8 mouse cellular contexts compared by ENCODE assay signal in the genomic region with DNA sequence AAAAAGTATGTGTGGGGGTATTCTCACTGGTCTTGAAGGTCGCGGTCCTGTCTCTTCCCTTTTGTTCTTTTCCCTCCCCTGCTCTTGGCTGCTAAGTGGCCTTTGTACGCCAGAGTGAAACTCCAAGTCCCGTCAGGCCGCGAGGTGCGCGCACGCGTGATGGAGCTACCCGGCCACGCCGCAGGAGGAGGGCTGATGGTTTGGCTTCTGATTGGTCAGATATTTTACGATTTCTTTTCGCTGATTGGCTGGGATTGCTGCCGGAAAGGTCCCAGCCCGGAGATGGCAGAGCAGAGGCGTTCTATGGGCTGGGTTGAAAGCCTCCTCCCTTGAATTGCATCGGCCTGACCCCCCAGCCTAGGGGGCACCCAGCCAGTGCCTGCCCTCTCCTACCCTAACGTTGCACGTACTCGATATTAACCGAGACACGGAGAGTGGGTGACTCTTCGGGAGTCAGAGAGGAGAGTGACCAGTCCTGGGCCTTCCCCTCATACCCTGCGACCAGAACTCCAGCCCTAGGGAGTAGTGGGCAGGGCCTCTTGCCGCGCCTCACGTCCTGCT. TPM values are rescaled to one million over a fixed set of nuclear protein-coding genes. Genes with fewer than 3 reads are reported as not detected.
A peak's percentile ranks its signal among the peaks of the same experiment; 100 is the strongest.
DNase-seq lines count a peak whose midpoint lies in the region; ATAC-seq lines count a peak whose summit lies in the region.

No protein-coding gene starts in this region.

- H3K9me3 ChIP-seq in intestine, embryonic 14.5 days (ENCODE audit: control insufficient read depth, low read length) = 0 out of 2 replicates have a peak, but pooled peaks cover 8% of the 10 kb centered on the region

- H3K36me3 ChIP-seq in intestine, embryonic 14.5 days (ENCODE audit: control insufficient read depth, insufficient read depth, low read length) = peaks cover 38% of the 10 kb centered on the region

- intact Hi-C loops in left cerebral cortex, postnatal 14 days (cut with DNase I) = no loop called here

- DNase-seq in adrenal gland, adult 18-20 months (ENCODE audit: low spot score in 2 of 2) = peak; percentile 85 to 87
- peak; percentile 99 for DNase-seq in embryo, embryonic 11 days
- peak; percentile 96 for DNase-seq in gastrocnemius, postnatal 25 days
- DNase-seq in intestine, embryonic 14.5 days (ENCODE audit: low spot score) = peak; percentile 93
- peak; percentile 97 to 98 for DNase-seq in left cerebral cortex, postnatal 14 days (ENCODE audit: low spot score in 2 of 2)
- peak; percentile 97 for DNase-seq in mesoderm, embryonic 11.5 days (ENCODE audit: low read depth, low spot score)
- peak; percentile 96 to 97 for DNase-seq in right cerebral cortex, postnatal 36 days (ENCODE audit: low spot score in 2 of 2)
- peak; percentile 97 for DNase-seq in yolk sac, embryonic 10.5 days (ENCODE audit: low spot score)

- peak overlapping the region; percentile 91 for H3K27ac ChIP-seq in intestine, embryonic 14.5 days (ENCODE audit: low read depth)

- H3K4me1 ChIP-seq in intestine, embryonic 14.5 days (replicated peaks; ENCODE audit: control insufficient read depth, insufficient read depth, low read length) = peaks cover 31% of the 10 kb centered on the region

- peak overlapping the region; percentile 94 for H3K4me2 ChIP-seq in intestine, embryonic 14.5 days (ENCODE audit: low read length)

- peak overlapping the region; percentile 65 for H3K9ac ChIP-seq in intestine, embryonic 14.5 days (ENCODE audit: low read length)

- 0% methylated on average over 28 of the region's 29 CpGs for WGBS in intestine, embryonic 14.5 days

- H3K4me3 ChIP-seq in intestine, embryonic 14.5 days (ENCODE audit: low read depth, low read length) = peak overlapping the region; percentile 74

- H3K27me3 ChIP-seq in intestine, embryonic 14.5 days (replicated peaks; ENCODE audit: control insufficient read depth, insufficient read depth, low read length) = peaks cover 2% of the 10 kb centered on the region; the same call in 1 of the 2 replicates

- peak; percentile 91 for ATAC-seq in intestine, embryonic 14.5 days (replicated peaks; ENCODE audit: low FRiP score, low TSS enrichment, low read depth)

RNA-seq across cellular contexts. Expression of a gene that starts 1.4 kb away (rescaled TPM):
- total RNA-seq in adrenal gland, adult 18-20 months (2021) = 10 to 100 TPM; 15.5 to 17.2 TPM
- 10 to 100 TPM; 25.4 to 26.1 TPM for total RNA-seq in gastrocnemius, postnatal 25 days (2021)
- 19.0 and 25.4 TPM in 2 replicates for polyA plus RNA-seq in intestine, embryonic 14.5 days (2014; fragmentation: Nextera tagmentation; extraction: Ambion mirVana)
- total RNA-seq in left cerebral cortex, postnatal 14 days (2021) = 10 to 100 TPM; 90.0 to 93.6 TPM

RNA-seq across cellular contexts. Expression of a gene that starts 24.9 kb away (rescaled TPM):
- total RNA-seq in adrenal gland, adult 18-20 months (2021) = 10 to 100 TPM; 52.2 to 64.3 TPM
- total RNA-seq in gastrocnemius, postnatal 25 days (2021) = 10 to 100 TPM; 19.7 to 20.1 TPM
- polyA plus RNA-seq in intestine, embryonic 14.5 days (2014; fragmentation: Nextera tagmentation; extraction: Ambion mirVana) = 128 and 143 TPM in 2 replicates
- total RNA-seq in left cerebral cortex, postnatal 14 days (2021) = 10 to 100 TPM; 87.8 to 95.1 TPM

RNA-seq across cellular contexts. Expression of a gene that starts 38.4 kb away (rescaled TPM):
- total RNA-seq in adrenal gland, adult 18-20 months (2021) = 1 to 10 TPM; 1.5 to 4.7 TPM
- 100 to 1,000 TPM; 234 to 298 TPM for total RNA-seq in gastrocnemius, postnatal 25 days (2021)
- polyA plus RNA-seq in intestine, embryonic 14.5 days (2014; fragmentation: Nextera tagmentation; extraction: Ambion mirVana) = 18.7 and 19.1 TPM in 2 replicates
- total RNA-seq in left cerebral cortex, postnatal 14 days (2021) = under 1 TPM in 1 of 2 experiments, not detected in 1; 0.61 TPM

Comparison
In these comparisons a context has a peak if more than half of its experiments do, and no peak if none do; other contexts are left out.
1. Peak in every context shown above with its lines: DNase-seq, ATAC-seq, H3K4me3 ChIP-seq and H3K27ac ChIP-seq.
2. RNA of a gene that starts 38.4 kb away (total RNA-seq): 234 to 298 TPM in gastrocnemius, postnatal 25 days; 1.5 to 4.7 TPM in adrenal gland, adult 18-20 months and 0.61 TPM in left cerebral cortex, postnatal 14 days; every median in the first group is over 10 times any median in the second.